Mouse (Mus musculus) bone marrow, adult 2 months (tissue): ENCODE data around the gene Car3.

ENCODE experiments used
- CTCF ChIP-seq: fragments of 200-500 bp; IDR thresholded peaks from 2 replicates; pipeline ENCODE4 v1.5.1; 2011; ENCODE audit warnings: low read length, control low read depth; ENCODE audit not compliant: control insufficient read depth, insufficient read depth
- POLR2A ChIP-seq: fragments of 200-500 bp; IDR thresholded peaks from 2 replicates; pipeline ENCODE4 v1.6.1; 2011; ENCODE audit warnings: low read depth, mild to moderate bottlenecking, control low read depth, low read length, borderline replicate concordance; ENCODE audit not compliant: control insufficient read depth

DNA sequence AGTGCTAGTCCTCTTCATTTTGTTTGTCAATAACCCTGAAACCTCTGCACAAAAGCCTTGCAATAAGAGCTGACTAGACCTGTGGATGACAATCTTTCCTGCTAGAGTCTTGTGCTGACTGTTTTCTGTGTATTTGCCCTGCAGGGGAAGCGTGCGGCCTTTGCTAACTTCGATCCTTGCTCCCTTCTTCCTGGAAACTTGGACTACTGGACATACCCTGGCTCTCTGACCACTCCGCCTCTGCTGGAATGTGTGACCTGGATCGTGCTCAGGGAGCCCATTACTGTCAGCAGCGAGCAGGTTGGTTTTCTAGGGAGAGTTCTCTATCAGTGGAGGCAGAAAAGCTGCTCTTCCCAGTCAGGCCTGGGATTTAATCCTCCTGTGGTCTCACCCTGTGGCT is 34.5 kb downstream of the Car3 start:
- TF ChIP-seq CTCF (no peak), POLR2A (no peak)
